Mouse (Mus musculus) neural tube, embryonic 14.5 days (tissue): ENCODE data around the gene Aak1. TPM values are rescaled to one million over a fixed set of nuclear protein-coding genes. Genes with fewer than 3 reads are reported as not detected.
"Not testable (repeated sequence)": the region's sequence is repeated elsewhere in the genome, so short reads cannot be mapped to it uniquely, and the experiment has no call there.

ENCODE experiments used
- ATAC-seq: fragments of 200-750 bp; cut with Nextera tagmentation; 2 replicates; pipeline ENCODE4 v1.8.0; 2017; ENCODE audit warnings: low read depth, mild to moderate bottlenecking, moderate TSS enrichment, moderate library complexity
- H3K27ac ChIP-seq: fragments of 300-500 bp; sonication (generic); 2 replicates; pipeline ENCODE4 v1.5.1; 2014; ENCODE audit warnings: low read depth, mild to moderate bottlenecking, control low read depth, low read length, moderate library complexity, mixed read lengths
- H3K27me3 ChIP-seq: fragments of 300-500 bp; sonication (generic); 2 replicates; pipeline ENCODE4 v1.6.1; 2014; ENCODE audit warnings: low read length; ENCODE audit not compliant: control insufficient read depth, insufficient read depth
- H3K36me3 ChIP-seq: fragments of 300-500 bp; sonication (generic); 2 replicates; pipeline ENCODE4 v1.6.1; 2014; ENCODE audit warnings: low read length, mixed read lengths; ENCODE audit not compliant: control insufficient read depth, insufficient read depth
- H3K4me1 ChIP-seq: fragments of 300-500 bp; sonication (generic); 2 replicates; pipeline ENCODE4 v1.6.1; 2014; ENCODE audit warnings: low read length; ENCODE audit not compliant: control insufficient read depth, insufficient read depth
- H3K4me2 ChIP-seq: fragments of 300-500 bp; sonication (generic); 2 replicates; pipeline ENCODE4 v1.6.1; 2014; ENCODE audit warnings: mild to moderate bottlenecking, low read depth, low read length, control low read depth
- H3K4me3 ChIP-seq: fragments of 300-500 bp; sonication (generic); 2 replicates; pipeline ENCODE4 v1.5.1; 2014; ENCODE audit warnings: low read depth, low read length, control low read depth, mixed read lengths
- H3K9ac ChIP-seq: fragments of 300-500 bp; sonication (generic); replicated peaks from 2 replicates; pipeline ENCODE4 v1.6.1; 2014; ENCODE audit warnings: low read depth, mild to moderate bottlenecking, control low read depth, low read length, mixed read lengths
- H3K9me3 ChIP-seq: fragments of 300-500 bp; sonication (generic); 2 replicates; pipeline ENCODE4 v1.6.1; 2016; ENCODE audit warnings: low read length; ENCODE audit not compliant: control insufficient read depth
- WGBS: fragments of 180-500 bp; shearing (Covaris S2); extraction: QIAGEN DNeasy Blood & Tissue Kit; methylation state at CpG from one replicate; pipeline ENCODE4 v1.1.7; 2014; 5-methylcytosine and 5-hydroxymethylcytosine counted together
- polyA plus RNA-seq: library from polyadenylated mRNA; unstranded; fragments of >200 nt; fragmentation: Nextera tagmentation; extraction: Ambion mirVana; gene quantifications from 2 replicates; pipeline ENCODE4 v1.2.1, GENCODE M21; 2014

The Aak1 gene
- polyA plus RNA-seq, 1 experiment from 2014 or later = 53.6 TPM

- Histone ChIP-seq H3K4me2 (peak overlapping the region; percentile 62), H3K9ac (peak overlapping the region; percentile 95), H3K4me1 (peaks cover 7% of the 10 kb centered on the region), H3K27ac (peak overlapping the region; percentile 97), H3K9me3 (no peaks in the 10 kb centered on the region), H3K36me3 (no peaks in the 10 kb centered on the region), H3K4me3 (peak overlapping the region; percentile 90), H3K27me3 (no peaks in the 10 kb centered on the region)
- no peak for ATAC-seq
- under 1% methylated on average over 11 of the region's 11 CpGs for WGBS
Measured at GRCm38 (mm10) chr6:87042004-87042336, 192.7 kb downstream of the Aak1 start.

DNA sequence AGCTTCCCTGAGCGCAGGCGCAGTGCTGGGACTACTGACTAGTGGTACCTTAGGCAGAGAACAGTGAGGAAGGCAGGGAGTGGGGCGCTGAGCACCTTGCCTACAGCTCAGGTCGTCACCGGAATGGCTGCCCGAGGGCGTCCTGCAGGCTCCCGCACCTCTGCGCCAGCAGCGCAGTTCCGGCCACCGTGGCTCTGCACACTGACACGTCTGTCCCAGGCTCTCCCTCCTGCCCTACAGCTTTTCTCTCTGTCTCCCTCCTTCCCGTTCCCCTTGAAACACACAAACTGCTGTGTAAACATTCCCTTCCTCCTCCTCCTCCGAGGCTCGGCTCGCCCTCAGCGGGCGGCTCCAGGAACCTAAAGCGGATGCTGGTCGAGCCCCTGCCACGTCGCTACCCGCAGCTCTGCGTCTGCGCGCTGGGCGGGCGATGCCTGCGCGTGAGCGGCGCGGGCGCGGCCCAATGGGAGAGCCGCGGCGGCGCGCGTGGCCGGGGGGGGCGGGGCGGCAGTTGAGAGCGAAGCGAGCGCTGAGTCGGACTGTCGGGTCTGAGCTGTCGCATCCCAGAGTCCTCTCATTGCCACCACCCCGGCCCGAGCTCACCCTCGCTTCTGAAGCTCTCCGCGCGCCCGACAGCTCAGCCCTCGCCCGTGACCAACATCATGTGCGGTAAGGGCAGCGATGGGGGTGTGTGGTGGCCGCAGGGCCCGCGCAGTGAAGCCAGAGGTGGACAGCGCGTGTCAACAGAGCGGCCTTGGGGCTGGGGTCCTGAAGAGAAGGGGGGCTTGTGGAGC is 193.2 kb downstream of the Aak1 start, which contains the start of gene Gfpt1:
Gfpt1 (plus strand) TSS at position 510 of the 794 bp plus-strand sequence.
- peak; percentile 97 for ATAC-seq
- Histone ChIP-seq H3K36me3 (no peaks in the 10 kb centered on the region), H3K27ac (peak within 1 kb of the TSS; percentile 97), H3K9ac (peak within 1 kb of the TSS; percentile 95), H3K4me1 (peaks cover 7% of the 10 kb centered on the region), H3K4me3 (peak within 1 kb of the TSS; percentile 90), H3K27me3 (no peaks in the 10 kb centered on the region), H3K4me2 (peak within 1 kb of the TSS; percentile 62), H3K9me3 (no peaks in the 10 kb centered on the region)
- under 1% methylated on average over 63 of the region's 68 CpGs for WGBS

DNA sequence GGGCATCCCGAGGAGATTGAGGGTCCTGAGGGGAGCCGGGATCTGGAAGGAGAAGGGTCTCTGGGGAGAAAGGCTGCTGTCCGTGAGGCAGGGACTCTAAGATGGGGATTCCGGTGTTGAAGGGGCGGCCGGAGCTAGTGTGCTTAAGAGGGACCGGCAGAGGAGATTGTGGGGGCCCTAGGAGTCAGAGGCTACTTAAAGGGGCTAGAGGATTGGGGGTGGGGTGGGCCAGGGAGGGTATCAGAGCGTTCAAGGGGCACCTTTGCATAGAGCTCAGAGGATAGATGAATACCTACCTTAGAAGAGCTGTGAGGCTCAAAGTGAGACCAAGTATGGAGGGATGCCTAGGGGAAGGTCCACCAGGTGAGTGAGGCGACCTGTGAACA is 193.8 kb downstream of the Aak1 start:
- 4% methylated on average over 9 of the region's 9 CpGs for WGBS
- Histone ChIP-seq H3K4me1 (peaks cover 7% of the 10 kb centered on the region), H3K9me3 (no peaks in the 10 kb centered on the region), H3K4me3 (peak overlapping the region; percentile 90), H3K27me3 (no peaks in the 10 kb centered on the region), H3K9ac (peak overlapping the region; percentile 95), H3K4me2 (peak overlapping the region; percentile 62), H3K27ac (peak overlapping the region; percentile 97), H3K36me3 (no peaks in the 10 kb centered on the region)
- peak; percentile 45 for ATAC-seq

DNA sequence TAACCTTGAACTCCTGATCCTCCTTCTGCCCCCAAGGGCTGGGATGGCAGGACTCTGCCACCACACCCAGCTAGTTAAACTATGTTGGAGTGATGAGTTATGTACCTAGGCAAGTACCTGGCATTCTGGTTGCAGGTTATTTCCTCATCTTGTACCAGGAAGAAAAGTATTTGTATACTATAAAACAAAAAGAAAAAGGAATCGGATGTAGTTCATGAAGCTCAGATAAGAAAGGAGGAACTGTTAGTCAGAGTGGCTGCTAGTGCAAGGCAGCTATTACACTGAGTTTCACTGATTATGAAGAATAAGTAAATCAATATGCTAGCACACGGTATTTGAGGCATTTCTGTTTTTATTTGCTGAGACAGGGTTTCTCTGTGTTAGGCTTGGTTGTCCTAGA is 195.6 kb downstream of the Aak1 start:
- Histone ChIP-seq H3K4me3 (no peak overlapping the region), H3K36me3 (no peaks in the 10 kb centered on the region), H3K4me2 (no peak overlapping the region), H3K27ac (no peak overlapping the region), H3K9ac (no peak overlapping the region), H3K27me3 (no peaks in the 10 kb centered on the region), H3K4me1 (peaks cover 7% of the 10 kb centered on the region), H3K9me3 (no peaks in the 10 kb centered on the region)
- no peak for ATAC-seq
- WGBS = 89% methylated on average over 2 of the region's 2 CpGs

- WGBS = 83% methylated on average over 3 of the region's 3 CpGs
- Histone ChIP-seq H3K4me1 (peaks cover 7% of the 10 kb centered on the region), H3K9ac (no peak overlapping the region), H3K27me3 (no peaks in the 10 kb centered on the region), H3K4me2 (no peak overlapping the region), H3K36me3 (no peaks in the 10 kb centered on the region), H3K4me3 (no peak overlapping the region), H3K27ac (no peak overlapping the region), H3K9me3 (no peaks in the 10 kb centered on the region)
- no peak for ATAC-seq
Measured at GRCm38 (mm10) chr6:87045507-87045906, 196.2 kb downstream of the Aak1 start.

DNA sequence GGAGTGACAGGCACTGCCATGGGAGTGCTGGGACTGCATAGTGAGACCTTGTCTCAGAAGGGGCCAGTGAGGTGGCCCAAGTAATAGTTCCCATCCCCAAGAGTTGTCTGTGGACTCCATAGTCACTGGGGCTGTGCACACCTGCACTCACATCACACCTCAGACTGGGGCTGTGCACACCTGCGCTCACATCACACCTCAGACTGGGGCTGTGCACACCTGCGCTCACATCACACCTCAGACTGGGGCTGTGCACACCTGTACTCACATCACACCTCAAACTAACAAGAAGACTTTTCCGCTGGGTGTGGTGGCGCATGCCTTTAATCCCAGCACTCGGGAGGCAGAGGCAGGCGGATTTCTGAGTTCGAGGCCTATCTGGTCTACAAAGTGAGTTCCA is 199.4 kb downstream of the Aak1 start:
- not testable (repeated sequence) for H3K9ac ChIP-seq, H3K4me1 ChIP-seq, H3K27me3 ChIP-seq, H3K4me3 ChIP-seq, H3K9me3 ChIP-seq, H3K4me2 ChIP-seq, ATAC-seq, H3K27ac ChIP-seq
- 94% methylated on average over 7 of the region's 7 CpGs for WGBS
- H3K36me3 ChIP-seq = peaks cover 22% of the 10 kb centered on the region

DNA sequence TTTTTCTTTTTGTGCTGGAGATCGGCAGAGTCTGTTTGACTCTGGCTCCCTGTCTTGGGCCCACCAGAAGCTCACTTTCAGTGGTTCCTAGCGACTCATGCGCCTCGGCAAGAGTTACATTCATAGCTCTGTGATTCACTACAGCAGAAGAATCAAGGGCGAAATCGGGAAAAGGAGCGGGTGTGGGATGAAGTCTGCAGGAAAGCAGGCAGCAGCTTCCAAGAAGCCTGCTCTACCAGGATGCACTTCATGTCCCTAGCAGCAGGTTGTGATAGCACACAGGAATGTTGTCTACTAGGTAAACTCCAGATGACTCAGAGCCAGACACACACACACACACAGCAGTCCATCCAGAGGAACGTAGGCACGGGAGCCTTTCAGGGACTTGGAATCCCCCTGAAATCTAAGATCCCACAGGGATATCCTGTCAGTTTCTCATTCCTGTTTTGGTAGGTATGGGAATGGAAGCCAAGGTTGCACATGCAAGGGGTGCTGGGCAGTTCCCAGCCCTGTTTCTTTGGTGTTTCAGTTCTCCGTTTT is 202.6 kb downstream of the Aak1 start:
- Histone ChIP-seq H3K36me3 (peaks cover 40% of the 10 kb centered on the region), H3K27me3 (no peaks in the 10 kb centered on the region), H3K27ac (no peak overlapping the region), H3K4me1 (no peaks in the 10 kb centered on the region), H3K4me2 (no peak overlapping the region), H3K4me3 (no peak overlapping the region), H3K9ac (no peak overlapping the region), H3K9me3 (no peaks in the 10 kb centered on the region)
- WGBS = 97% methylated on average over 10 of the region's 10 CpGs
- no peak for ATAC-seq

Other genes with a start within 250 kb of the Aak1 start
- 0.82 and 1.1 TPM in 2 replicates for gene Asprv1, start 221.4 kb upstream of the Aak1 start, polyA plus RNA-seq
- 15.4 and 22.8 TPM in 2 replicates for gene Mxd1, start 180.4 kb upstream of the Aak1 start, polyA plus RNA-seq
- 97.0 and 97.4 TPM in 2 replicates for gene Snrnp27, start 165.0 kb upstream of the Aak1 start, polyA plus RNA-seq
- gene Gmcl1, start 116.1 kb upstream of the Aak1 start, polyA plus RNA-seq = 44.2 and 50.7 TPM in 2 replicates
- gene Anxa4, start 55.9 kb upstream of the Aak1 start, polyA plus RNA-seq = 2.9 and 4.9 TPM in 2 replicates
- 147 and 163 TPM in 2 replicates for gene Nfu1, start 159.7 kb downstream of the Aak1 start, polyA plus RNA-seq
- 32.3 and 33.4 TPM in 2 replicates for gene Gfpt1, start 193.3 kb downstream of the Aak1 start, polyA plus RNA-seq